Mouse (Mus musculus) lung, postnatal 0 days (tissue): ENCODE results near the gene Cmip. TPM values are rescaled to one million over a fixed set of nuclear protein-coding genes. Genes with fewer than 3 reads are reported as not detected.

Experiments used
- ATAC-seq: fragments of 200-750 bp; cut with Nextera tagmentation; 2 replicates; pipeline ENCODE4 v1.8.0; 2017; ENCODE audit warnings: moderate library complexity
- DNase-seq: peaks from one replicate; pipeline ENCODE4 v3.0.0-alpha.2; 2016; ENCODE audit warnings: low spot score
- H3K27ac ChIP-seq: fragments of 300-500 bp; sonication (generic); 2 replicates; pipeline ENCODE4 v1.5.1; 2014; ENCODE audit warnings: antibody characterized with exemption, mild to moderate bottlenecking, low read length, mixed read lengths
- H3K27me3 ChIP-seq: fragments of 300-500 bp; sonication (generic); replicated peaks from 2 replicates; pipeline ENCODE4 v1.6.1; 2014; ENCODE audit warnings: low read length, mixed read lengths; ENCODE audit not compliant: insufficient read depth
- H3K36me3 ChIP-seq: fragments of 300-500 bp; sonication (generic); 2 replicates; pipeline ENCODE4 v1.6.1; 2014; ENCODE audit warnings: low read length, mixed read lengths; ENCODE audit not compliant: insufficient read depth
- H3K4me1 ChIP-seq: fragments of 300-500 bp; sonication (generic); 2 replicates; pipeline ENCODE4 v1.6.1; 2014; ENCODE audit warnings: antibody characterized with exemption, low read depth, low read length, mixed read lengths; ENCODE audit not compliant: insufficient read depth
- H3K4me2 ChIP-seq: fragments of 300-500 bp; sonication (generic); replicated peaks from 2 replicates; pipeline ENCODE4 v1.6.1; 2014; ENCODE audit warnings: low read depth, mild to moderate bottlenecking, low read length, moderate library complexity, mixed read lengths
- H3K4me3 ChIP-seq: fragments of 300-500 bp; sonication (generic); 2 replicates; pipeline ENCODE4 v1.5.1; 2014; ENCODE audit warnings: low read depth, low read length
- H3K9ac ChIP-seq: fragments of 300-500 bp; sonication (generic); replicated peaks from 2 replicates; pipeline ENCODE4 v1.6.1; 2014; ENCODE audit warnings: low read depth, mild to moderate bottlenecking
- H3K9me3 ChIP-seq: fragments of 300-500 bp; sonication (generic); 2 replicates; pipeline ENCODE4 v1.6.1; 2016; ENCODE audit warnings: low read length, mixed read lengths
- CTCF ChIP-seq: IDR thresholded peaks from 2 replicates; pipeline ENCODE4 v1.5.1; 2016; ENCODE audit warnings: antibody characterized with exemption, mild to moderate bottlenecking
- EP300 ChIP-seq: IDR thresholded peaks from 2 replicates; pipeline ENCODE4 v1.6.1; 2016; ENCODE audit warnings: antibody characterized with exemption, mild to moderate bottlenecking, control low read depth
- WGBS: fragments of 180-500 bp; shearing (Covaris S2); extraction: QIAGEN DNeasy Blood & Tissue Kit; methylation state at CpG from one replicate; pipeline ENCODE4 v1.1.7; 2014; 5-methylcytosine and 5-hydroxymethylcytosine counted together
- polyA plus RNA-seq: library from polyadenylated mRNA; unstranded; fragments of >200 nt; fragmentation: Nextera tagmentation; extraction: Ambion mirVana; gene quantifications from 2 replicates; pipeline ENCODE4 v1.2.1, GENCODE M21; 2015

The Cmip gene
- polyA plus RNA-seq, 1 experiment from 2014 or later: 27.6 TPM

DNA sequence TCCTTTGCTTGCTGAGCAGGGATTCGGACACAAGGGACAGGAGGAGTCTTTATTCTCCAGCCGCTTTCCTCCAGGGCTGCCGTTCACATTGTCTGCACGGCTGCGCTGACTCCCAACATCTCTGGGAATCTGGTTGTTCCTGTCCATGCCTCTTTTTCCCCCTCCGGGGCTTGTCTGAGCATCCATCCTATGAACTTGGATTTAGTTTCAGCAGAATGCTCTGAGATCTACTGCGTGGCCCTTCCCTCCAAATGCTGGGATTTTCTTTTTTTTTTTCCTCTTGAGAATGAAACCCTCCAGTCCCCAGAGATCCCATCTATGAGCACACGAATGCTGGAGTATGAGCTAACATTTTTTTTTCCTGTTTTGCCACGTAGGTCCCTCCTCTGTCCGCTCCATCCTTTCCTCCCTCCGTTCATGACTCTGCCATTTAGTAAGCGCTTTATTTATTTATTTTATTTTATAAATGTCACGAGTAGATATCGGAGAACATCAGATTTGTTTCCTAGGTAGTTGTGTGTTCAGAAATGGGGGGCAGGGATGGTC, 4.1 kb downstream of the Cmip start:
- peaks cover 32% of the 10 kb centered on the region; the same call in 1 of the 2 replicates for H3K4me1 ChIP-seq
- no peaks in the 10 kb centered on the region for H3K27me3 ChIP-seq

DNA sequence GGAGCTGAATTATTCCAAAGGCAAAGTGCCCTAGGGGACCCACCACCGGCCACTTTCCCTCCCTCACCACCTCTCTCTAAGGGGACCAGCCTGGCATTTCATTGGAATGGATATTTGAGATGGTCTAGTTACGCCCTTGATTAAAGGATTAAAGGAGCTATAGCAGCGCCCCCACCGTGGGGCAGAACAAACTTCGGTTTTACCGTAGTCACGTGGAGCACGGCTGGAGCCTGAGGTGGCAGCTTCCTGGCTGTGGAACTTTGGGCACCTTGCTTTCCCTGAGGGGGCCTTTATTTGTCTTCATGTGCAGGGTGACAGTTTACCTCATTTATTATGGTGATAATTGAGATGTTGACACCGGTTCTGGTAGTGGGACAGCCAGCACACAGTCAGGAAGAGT, 4.8 kb downstream of the Cmip start:
- H3K27ac ChIP-seq: no peak overlapping the region
- no peaks in the 10 kb centered on the region for H3K27me3 ChIP-seq

More for the DNA sequence above, 4.1 kb downstream of the Cmip start:
- Histone ChIP-seq H3K36me3 (no peaks in the 10 kb centered on the region), H3K4me2 (peak overlapping the region; percentile 34), H3K4me3 (0 out of 2 replicates have a peak overlapping the region, but pooled peaks have one; percentile 96), H3K9ac (no peak overlapping the region), H3K9me3 (no peaks in the 10 kb centered on the region), H3K27ac (no peak overlapping the region)
- TF ChIP-seq EP300: no peak
- no peak for TF ChIP-seq CTCF
- DNase-seq: peak; percentile 18
- 30% methylated on average over 14 of the region's 14 CpGs for WGBS
- no peak for ATAC-seq

DNA sequence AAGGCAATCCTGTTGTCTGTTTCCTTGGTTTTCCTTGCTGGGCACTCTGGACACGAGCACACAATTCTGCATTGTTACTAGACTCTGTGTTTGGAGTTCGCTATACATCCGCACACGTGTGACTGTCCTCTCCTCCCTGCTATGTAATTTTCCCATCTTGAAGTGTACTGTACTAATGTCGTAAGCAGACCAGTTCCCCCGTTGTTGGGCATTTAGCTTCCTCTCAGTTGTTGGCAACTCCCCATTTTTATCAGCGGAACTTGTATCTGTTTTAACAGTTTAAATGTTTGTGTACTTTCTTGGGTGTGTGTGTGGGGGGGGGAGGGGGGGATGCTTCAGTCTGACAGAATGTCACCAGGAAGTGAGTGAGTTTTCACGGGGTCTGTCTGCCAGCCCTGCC, 5.8 kb downstream of the Cmip start:
- Histone ChIP-seq H3K9ac (no peak overlapping the region), H3K36me3 (no peaks in the 10 kb centered on the region), H3K27me3 (no peaks in the 10 kb centered on the region), H3K4me3 (no peak overlapping the region), H3K4me1 (peaks cover 32% of the 10 kb centered on the region; the same call in 1 of the 2 replicates), H3K4me2 (no peak overlapping the region; the same call in 1 of the 2 replicates), H3K9me3 (no peaks in the 10 kb centered on the region), H3K27ac (no peak overlapping the region)
- DNase-seq: peak; percentile 59
- WGBS: 17% methylated on average over 8 of the region's 8 CpGs
- TF ChIP-seq EP300 (no peak), CTCF (no peak)
- peak; percentile 11; the same call in 1 of the 2 replicates for ATAC-seq

More for the DNA sequence above, 4.8 kb downstream of the Cmip start:
- H3K9me3 ChIP-seq: no peaks in the 10 kb centered on the region
- DNase-seq (no peak), ATAC-seq (no peak)
- 49% methylated on average over 9 of the region's 9 CpGs for WGBS
- H3K4me3 ChIP-seq: no peak overlapping the region
- peaks cover 30% of the 10 kb centered on the region; the same call in 1 of the 2 replicates for H3K4me1 ChIP-seq
- H3K9ac ChIP-seq: no peak overlapping the region
- H3K4me2 ChIP-seq: peak overlapping the region; percentile 34
- no peaks in the 10 kb centered on the region for H3K36me3 ChIP-seq
- TF ChIP-seq CTCF (no peak), EP300 (no peak)

DNA sequence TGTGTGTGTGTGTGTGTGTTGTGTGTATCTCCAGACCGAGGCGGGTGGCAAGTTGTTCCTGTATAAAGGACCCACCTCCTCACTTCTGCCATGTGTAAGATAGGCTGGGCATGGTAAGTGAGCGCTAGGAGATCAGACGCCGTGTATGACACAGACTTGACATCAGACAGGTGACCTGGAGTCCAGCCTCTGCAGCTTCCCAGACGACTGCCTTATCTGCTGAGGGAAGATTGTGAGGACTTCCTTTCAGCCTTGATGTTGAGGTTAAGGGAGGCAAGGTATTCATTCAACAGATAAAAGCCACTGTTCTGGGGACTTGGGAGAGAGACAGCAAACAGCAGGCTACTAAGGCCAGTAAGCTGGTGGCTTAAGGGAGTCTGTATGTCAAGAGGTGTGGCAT, 6.6 kb downstream of the Cmip start:
- Histone ChIP-seq H3K4me1 (peaks cover 36% of the 10 kb centered on the region; the same call in 1 of the 2 replicates), H3K4me2 (no peak overlapping the region), H3K27ac (no peak overlapping the region), H3K9ac (no peak overlapping the region), H3K36me3 (no peaks in the 10 kb centered on the region), H3K9me3 (no peaks in the 10 kb centered on the region), H3K27me3 (no peaks in the 10 kb centered on the region), H3K4me3 (no peak overlapping the region)
- 50% methylated on average over 6 of the region's 6 CpGs for WGBS
- ATAC-seq (no peak), DNase-seq (no peak)
- TF ChIP-seq EP300 (no peak), CTCF (no peak)

DNA sequence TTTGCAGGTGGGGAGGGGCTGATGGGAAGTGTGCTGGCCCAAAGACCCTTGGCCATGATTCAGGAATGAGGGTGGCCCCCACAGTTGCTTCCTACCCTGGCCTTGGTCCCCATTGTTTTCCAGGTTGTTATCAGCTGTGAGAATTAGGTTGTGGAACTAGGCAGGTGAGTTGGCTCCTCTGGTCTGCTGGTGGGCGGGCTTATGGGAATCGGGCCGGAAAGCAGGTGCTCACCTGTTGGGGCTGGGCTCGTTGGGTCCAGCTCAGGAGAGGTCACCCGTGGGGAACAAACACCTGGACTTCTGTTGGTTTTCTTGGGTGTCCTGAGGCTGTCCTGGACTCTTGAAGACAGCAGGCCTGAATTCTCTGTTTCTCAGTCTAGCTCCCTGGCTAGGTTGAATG, 8.2 kb downstream of the Cmip start:
- H3K9ac ChIP-seq: no peak overlapping the region
- DNase-seq: no peak
- no peaks in the 10 kb centered on the region for H3K9me3 ChIP-seq
- no peak overlapping the region for H3K4me3 ChIP-seq
- 69% methylated on average over 5 of the region's 5 CpGs for WGBS
- peaks cover 30% of the 10 kb centered on the region; the same call in 1 of the 2 replicates for H3K4me1 ChIP-seq
- no peaks in the 10 kb centered on the region for H3K36me3 ChIP-seq
- H3K27me3 ChIP-seq: no peaks in the 10 kb centered on the region
- no peak overlapping the region for H3K27ac ChIP-seq
- no peak overlapping the region for H3K4me2 ChIP-seq
- no peak for ATAC-seq
- no peak for TF ChIP-seq CTCF

DNA sequence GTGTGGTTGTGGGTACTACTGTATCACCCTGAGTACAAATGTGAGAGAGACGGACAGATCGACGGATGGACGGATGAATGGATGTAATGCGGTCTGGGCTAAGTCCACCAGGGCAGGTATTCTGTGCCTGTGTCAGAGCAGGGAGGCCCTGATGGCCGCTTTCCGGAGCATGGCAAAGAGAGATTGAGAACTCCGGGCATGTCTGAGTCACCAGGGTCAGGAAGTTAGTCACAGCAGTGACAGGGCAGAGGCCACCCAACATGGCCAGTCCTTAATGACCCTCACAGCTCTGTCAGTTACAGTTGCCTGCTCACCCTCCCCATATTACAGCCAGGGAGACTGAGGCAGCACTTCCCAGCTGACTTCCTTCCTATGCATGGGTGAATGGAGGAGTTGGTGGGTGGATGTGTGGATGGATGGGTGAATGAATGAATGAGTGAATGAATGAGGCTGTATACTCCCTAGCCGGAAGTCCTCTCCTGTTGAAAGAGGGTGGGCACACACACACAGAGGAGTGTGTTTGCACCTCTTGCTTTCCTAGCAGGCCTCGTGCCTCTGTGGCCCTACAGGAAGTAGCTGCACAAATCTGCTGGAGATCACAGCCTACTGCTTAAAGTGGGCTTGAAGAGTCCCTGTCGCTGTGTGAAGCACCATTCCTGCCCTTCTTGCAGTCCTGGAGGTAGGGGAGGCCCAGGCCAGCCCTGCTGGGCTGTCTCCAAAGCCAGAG, 10.7 kb downstream of the Cmip start:
- H3K4me2 ChIP-seq: no peak overlapping the region
- peak; percentile 34 for ATAC-seq

More for the DNA sequence above, 10.7 kb downstream of the Cmip start:
- Histone ChIP-seq H3K4me3 (no peak overlapping the region), H3K27ac (peak overlapping the region; percentile 32; the same call in 1 of the 2 replicates), H3K27me3 (no peaks in the 10 kb centered on the region), H3K36me3 (no peaks in the 10 kb centered on the region), H3K4me1 (peaks cover 12% of the 10 kb centered on the region; the same call in 1 of the 2 replicates), H3K9me3 (no peaks in the 10 kb centered on the region), H3K9ac (no peak overlapping the region)
- DNase-seq: no peak
- no peak for TF ChIP-seq CTCF
- TF ChIP-seq EP300: no peak
- WGBS: 74% methylated on average over 11 of the region's 11 CpGs
